Mouse (Mus musculus): ENCODE measurements around the gene Sorl1.

- no peak for TF ChIP-seq POLR2A (IDR thresholded peaks at IDR 0.05; ENCODE audit: borderline replicate concordance, control insufficient read depth, low read depth, low read length)
- TF ChIP-seq CTCF (IDR thresholded peaks at IDR 0.05; ENCODE audit: control insufficient read depth, insufficient read depth, low read length) = no peak
These were observed 84.8 kb downstream of the Sorl1 start for GRCm38 (mm10) chr9:42039000-42039992.

All from bone marrow, adult 2 months (tissue).